Mouse (Mus musculus) hindbrain, embryonic 12.5 days (tissue): ENCODE results near the gene Snorc. TPM values are rescaled to one million over a fixed set of nuclear protein-coding genes. Genes with fewer than 3 reads are reported as not detected.

Experiments
- ATAC-seq: fragments of 200-750 bp; cut with Nextera tagmentation; 2 replicates; pipeline ENCODE4 v1.8.0; 2017; ENCODE audit warnings: moderate TSS enrichment; ENCODE audit not compliant: low FRiP score
- H3K27ac ChIP-seq: fragments of 300-500 bp; sonication (generic); 2 replicates; pipeline ENCODE4 v1.5.1; 2016; ENCODE audit warnings: mild to moderate bottlenecking
- H3K27me3 ChIP-seq: fragments of 300-500 bp; sonication (generic); 2 replicates; pipeline ENCODE4 v1.6.1; 2016; ENCODE audit warnings: mild to moderate bottlenecking
- H3K36me3 ChIP-seq: fragments of 300-500 bp; sonication (generic); 2 replicates; pipeline ENCODE4 v1.6.1; 2016; ENCODE audit warnings: mild to moderate bottlenecking
- H3K4me1 ChIP-seq: fragments of 300-500 bp; sonication (generic); 2 replicates; pipeline ENCODE4 v1.6.1; 2016
- H3K4me2 ChIP-seq: fragments of 300-500 bp; sonication (generic); replicated peaks from 2 replicates; pipeline ENCODE4 v1.6.1; 2016; ENCODE audit warnings: mild to moderate bottlenecking
- H3K4me3 ChIP-seq: fragments of 300-500 bp; sonication (generic); 2 replicates; pipeline ENCODE4 v1.5.1; 2016; ENCODE audit warnings: mild to moderate bottlenecking
- H3K9ac ChIP-seq: fragments of 300-500 bp; sonication (generic); 2 replicates; pipeline ENCODE4 v1.6.1; 2016; ENCODE audit warnings: mild to moderate bottlenecking, moderate library complexity
- H3K9me3 ChIP-seq: fragments of 300-500 bp; sonication (generic); replicated peaks from 2 replicates; pipeline ENCODE4 v1.6.1; 2016; ENCODE audit warnings: mild to moderate bottlenecking
- WGBS: fragments of 180-500 bp; shearing (Covaris S2); methylation state at CpG from one replicate; pipeline ENCODE4 v1.1.7; 2016; 5-methylcytosine and 5-hydroxymethylcytosine counted together
- polyA plus RNA-seq: library from polyadenylated mRNA; unstranded; fragments of >200 nt; fragmentation: Nextera tagmentation; extraction: Ambion mirVana; gene quantifications from 2 replicates; pipeline ENCODE4 v1.2.1, GENCODE M21; 2016

The Snorc gene
- polyA plus RNA-seq, 1 experiment from 2014 or later = 1.4 TPM

- Histone ChIP-seq H3K9me3 (no peaks in the 10 kb centered on the region), H3K4me1 (no peaks in the 10 kb centered on the region), H3K4me2 (0 out of 2 replicates have a peak overlapping the region, but pooled peaks have one; percentile 11), H3K4me3 (no peak overlapping the region), H3K9ac (0 out of 2 replicates have a peak overlapping the region, but pooled peaks have one; percentile 8), H3K36me3 (no peaks in the 10 kb centered on the region), H3K27ac (no peak overlapping the region), H3K27me3 (peaks cover 5% of the 10 kb centered on the region; the same call in 1 of the 2 replicates)
- no peak for ATAC-seq
Measured at GRCm38 (mm10) chr1:87520467-87520866, 50.4 kb downstream of the Snorc start.

DNA sequence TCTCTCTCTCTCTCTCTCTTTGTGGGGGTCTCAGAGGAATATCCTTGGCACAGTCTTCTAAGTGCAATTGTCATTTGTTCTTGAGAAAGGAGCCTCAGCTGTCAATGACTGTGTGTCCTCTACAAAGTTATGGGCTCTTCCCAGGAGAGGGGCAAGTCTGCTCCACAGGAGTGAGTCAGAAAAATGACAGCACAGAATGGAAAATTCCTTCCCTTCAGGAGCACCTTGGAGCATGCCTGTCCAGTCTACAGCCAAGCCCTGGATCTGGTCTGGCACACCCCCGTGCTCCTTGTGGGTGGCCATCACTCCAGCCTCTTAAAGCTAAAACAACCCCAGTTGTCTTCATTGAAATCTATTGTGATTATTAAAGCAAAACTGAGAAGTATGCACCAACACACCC lies 51.5 kb downstream of the Snorc start:
- H3K4me3 ChIP-seq = no peak overlapping the region
- ATAC-seq = no peak
- no peak overlapping the region for H3K4me2 ChIP-seq
- H3K36me3 ChIP-seq = no peaks in the 10 kb centered on the region
- H3K4me1 ChIP-seq = no peaks in the 10 kb centered on the region
- peaks cover 5% of the 10 kb centered on the region; the same call in 1 of the 2 replicates for H3K27me3 ChIP-seq
- WGBS = 76% methylated on average over 1 of the region's 1 CpGs
- H3K9me3 ChIP-seq = no peaks in the 10 kb centered on the region
- H3K27ac ChIP-seq = no peak overlapping the region
- no peak overlapping the region for H3K9ac ChIP-seq

- Histone ChIP-seq H3K27me3 (peaks cover 5% of the 10 kb centered on the region; the same call in 1 of the 2 replicates), H3K9ac (no peak overlapping the region), H3K9me3 (no peaks in the 10 kb centered on the region), H3K36me3 (no peaks in the 10 kb centered on the region), H3K27ac (no peak overlapping the region), H3K4me2 (no peak overlapping the region), H3K4me3 (no peak overlapping the region), H3K4me1 (no peaks in the 10 kb centered on the region)
- no peak for ATAC-seq
- 90% methylated on average over 7 of the region's 7 CpGs for WGBS
Measured at GRCm38 (mm10) chr1:87525041-87525440, 55.0 kb downstream of the Snorc start.

Other genes starting within 250 kb of the Snorc start
- 0.40 TPM in 2 replicates for gene Efhd1, start 205.9 kb upstream of the Snorc start, polyA plus RNA-seq
- 66.4 and 68.0 TPM in 2 replicates for gene Gigyf2, start 143.3 kb upstream of the Snorc start, polyA plus RNA-seq
- 11.8 and 12.0 TPM in 2 replicates for gene Kcnj13, start 75.5 kb upstream of the Snorc start, polyA plus RNA-seq
- not detected in 2 replicates for gene Neu2, start 39.6 kb downstream of the Snorc start, polyA plus RNA-seq
- 4.8 and 5.9 TPM in 2 replicates for gene Ngef, start 103.6 kb downstream of the Snorc start, polyA plus RNA-seq
- 4.9 and 5.5 TPM in 2 replicates for gene Inpp5d, start 150.0 kb downstream of the Snorc start, polyA plus RNA-seq